Mouse (Mus musculus) lung, embryonic 15.5 days (tissue): ENCODE results near the gene Foxp1. TPM values are rescaled to one million over a fixed set of nuclear protein-coding genes. Genes with fewer than 3 reads are reported as not detected.

ENCODE experiments used
- ATAC-seq: fragments of 200-750 bp; cut with Nextera tagmentation; 2 replicates; pipeline ENCODE4 v1.8.0; 2017; ENCODE audit warnings: moderate number of reproducible peaks, borderline replicate concordance; ENCODE audit not compliant: low FRiP score, low TSS enrichment; ENCODE audit errors: extremely low read depth
- H3K27ac ChIP-seq: fragments of 300-500 bp; sonication (generic); 2 replicates; pipeline ENCODE4 v1.5.1; 2015; ENCODE audit warnings: moderate library complexity, mild to moderate bottlenecking, inconsistent platforms
- H3K27me3 ChIP-seq: fragments of 300-500 bp; sonication (generic); 2 replicates; pipeline ENCODE4 v1.6.1; 2015; ENCODE audit warnings: inconsistent platforms
- H3K36me3 ChIP-seq: fragments of 300-500 bp; sonication (generic); 2 replicates; pipeline ENCODE4 v1.6.1; 2015; ENCODE audit warnings: inconsistent platforms
- H3K4me1 ChIP-seq: fragments of 300-500 bp; sonication (generic); 2 replicates; pipeline ENCODE4 v1.6.1; 2015; ENCODE audit warnings: inconsistent platforms
- H3K4me2 ChIP-seq: fragments of 300-500 bp; sonication (generic); 2 replicates; pipeline ENCODE4 v1.6.1; 2015; ENCODE audit warnings: inconsistent platforms, mild to moderate bottlenecking, moderate library complexity
- H3K4me3 ChIP-seq: fragments of 300-500 bp; sonication (generic); 2 replicates; pipeline ENCODE4 v1.5.1; 2015; ENCODE audit warnings: mild to moderate bottlenecking, inconsistent platforms
- H3K9ac ChIP-seq: fragments of 300-500 bp; sonication (generic); 2 replicates; pipeline ENCODE4 v1.6.1; 2015; ENCODE audit warnings: inconsistent platforms
- H3K9me3 ChIP-seq: fragments of 300-500 bp; sonication (generic); 2 replicates; pipeline ENCODE4 v1.6.1; 2016; ENCODE audit warnings: inconsistent platforms
- WGBS: fragments of 180-500 bp; shearing (Covaris S2); methylation state at CpG from one replicate; pipeline ENCODE4 v1.1.7; 2015; 5-methylcytosine and 5-hydroxymethylcytosine counted together
- polyA plus RNA-seq: library from polyadenylated mRNA; unstranded; fragments of >200 nt; fragmentation: Nextera tagmentation; extraction: Ambion mirVana; gene quantifications from 2 replicates; pipeline ENCODE4 v1.2.1, GENCODE M21; 2015

Gene Foxp1
- polyA plus RNA-seq, 1 experiment from 2014 or later, result 109 TPM

GRCm38 (mm10) chr6:99051724-99052123, 470.8 kb downstream of the Foxp1 start:
- Histone ChIP-seq H3K36me3 (no peaks in the 10 kb centered on the region), H3K9me3 (no peaks in the 10 kb centered on the region), H3K4me1 (no peaks in the 10 kb centered on the region), H3K4me3 (no peak overlapping the region), H3K4me2 (no peak overlapping the region), H3K9ac (no peak overlapping the region), H3K27me3 (no peaks in the 10 kb centered on the region), H3K27ac (no peak overlapping the region)
- no peak for ATAC-seq

- no peak overlapping the region for H3K4me3 ChIP-seq
- ATAC-seq, result no peak
- no peaks in the 10 kb centered on the region for H3K27me3 ChIP-seq
- no peaks in the 10 kb centered on the region for H3K36me3 ChIP-seq
- H3K9me3 ChIP-seq, result no peaks in the 10 kb centered on the region
- H3K9ac ChIP-seq, result no peak overlapping the region
- H3K4me1 ChIP-seq, result no peaks in the 10 kb centered on the region
- no peak overlapping the region for H3K4me2 ChIP-seq
- WGBS, result 77% methylated on average over 3 of the region's 3 CpGs
- H3K27ac ChIP-seq, result no peak overlapping the region
Measured at GRCm38 (mm10) chr6:99050288-99051006, 472.1 kb downstream of the Foxp1 start.

- WGBS, result 58% methylated on average over 5 of the region's 5 CpGs
- Histone ChIP-seq H3K4me1 (peaks cover 9% of the 10 kb centered on the region; the same call in 1 of the 2 replicates), H3K4me3 (no peak overlapping the region), H3K27me3 (no peaks in the 10 kb centered on the region), H3K9ac (no peak overlapping the region), H3K36me3 (no peaks in the 10 kb centered on the region), H3K9me3 (no peaks in the 10 kb centered on the region), H3K4me2 (no peak overlapping the region), H3K27ac (no peak overlapping the region)
- no peak for ATAC-seq
Measured at GRCm38 (mm10) chr6:99047322-99047721, 475.2 kb downstream of the Foxp1 start.

DNA sequence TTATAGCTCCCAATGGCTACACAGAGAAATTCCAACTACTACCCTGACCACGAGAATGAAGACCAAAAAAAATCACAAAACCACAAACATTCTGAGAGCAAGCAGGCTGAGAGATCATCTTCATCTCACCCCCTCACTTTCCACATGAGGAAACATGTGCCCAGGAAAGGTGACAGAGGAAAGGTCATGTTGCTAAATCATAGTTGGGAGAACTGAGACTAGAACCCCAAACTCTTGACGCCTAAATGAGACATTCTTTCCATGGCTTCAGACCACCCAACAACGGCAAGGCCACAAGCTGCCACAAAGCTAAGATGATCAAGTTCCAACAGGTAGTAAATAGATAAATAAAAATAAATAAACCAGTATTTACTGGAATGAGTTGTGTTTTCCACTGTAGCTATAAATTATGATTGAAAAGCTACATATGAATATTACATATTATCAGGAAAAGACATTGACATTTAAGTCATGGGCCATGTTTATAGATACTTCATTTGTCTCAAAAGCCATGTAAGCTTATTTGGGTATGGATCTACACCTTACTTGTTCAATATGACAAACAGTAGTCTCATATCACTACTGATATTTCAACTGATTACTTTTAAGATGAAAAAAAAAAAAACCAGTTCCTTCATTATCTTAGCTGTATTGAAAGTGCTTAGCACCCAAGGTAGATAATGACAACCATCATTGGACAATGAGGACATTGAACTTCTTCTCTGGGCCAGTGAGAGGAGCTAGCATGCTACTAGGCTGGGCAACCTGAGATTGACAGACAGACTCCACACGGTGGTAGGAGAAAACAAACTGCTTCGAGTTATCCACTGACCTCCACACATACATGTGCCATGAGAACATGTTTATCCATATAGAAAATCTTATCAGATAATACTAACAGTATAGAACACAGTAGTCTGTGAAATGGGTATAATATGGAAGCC, 476.4 kb downstream of the Foxp1 start:
- Histone ChIP-seq H3K4me2 (no peak overlapping the region), H3K4me3 (no peak overlapping the region), H3K9ac (no peak overlapping the region), H3K27ac (no peak overlapping the region), H3K4me1 (peaks cover 9% of the 10 kb centered on the region; the same call in 1 of the 2 replicates), H3K36me3 (no peaks in the 10 kb centered on the region), H3K27me3 (no peaks in the 10 kb centered on the region), H3K9me3 (no peaks in the 10 kb centered on the region)
- WGBS, result 82% methylated on average over 5 of the region's 5 CpGs
- ATAC-seq, result no peak

GRCm38 (mm10) chr6:99043932-99044664, 478.4 kb downstream of the Foxp1 start:
- H3K9ac ChIP-seq, result no peak overlapping the region
- H3K36me3 ChIP-seq, result no peaks in the 10 kb centered on the region
- no peak overlapping the region for H3K27ac ChIP-seq
- no peaks in the 10 kb centered on the region for H3K27me3 ChIP-seq
- no peak overlapping the region for H3K4me2 ChIP-seq
- H3K9me3 ChIP-seq, result no peaks in the 10 kb centered on the region
- peaks cover 9% of the 10 kb centered on the region; the same call in 1 of the 2 replicates for H3K4me1 ChIP-seq
- 61% methylated on average over 12 of the region's 12 CpGs for WGBS
- no peak for ATAC-seq
- no peak overlapping the region for H3K4me3 ChIP-seq

DNA sequence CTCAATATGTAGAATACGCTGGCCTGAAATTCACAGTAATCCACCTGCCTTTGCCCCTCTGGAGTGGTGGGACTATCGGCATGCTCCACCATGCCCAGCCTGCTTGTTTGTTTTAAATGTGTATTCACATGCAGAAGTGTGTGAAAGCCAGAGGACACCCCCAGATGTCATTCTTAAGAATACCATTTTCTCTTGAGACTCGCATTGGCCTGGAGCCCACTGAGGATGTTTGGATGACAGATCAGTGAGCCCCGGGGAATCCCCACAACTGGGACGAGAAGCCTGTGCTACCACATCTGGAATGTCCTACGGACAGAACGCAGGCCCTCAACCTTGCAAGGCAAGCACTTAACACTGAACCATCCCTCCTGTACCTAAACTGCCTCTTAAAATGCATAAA, 479.3 kb downstream of the Foxp1 start:
- 49% methylated on average over 7 of the region's 7 CpGs for WGBS

DNA sequence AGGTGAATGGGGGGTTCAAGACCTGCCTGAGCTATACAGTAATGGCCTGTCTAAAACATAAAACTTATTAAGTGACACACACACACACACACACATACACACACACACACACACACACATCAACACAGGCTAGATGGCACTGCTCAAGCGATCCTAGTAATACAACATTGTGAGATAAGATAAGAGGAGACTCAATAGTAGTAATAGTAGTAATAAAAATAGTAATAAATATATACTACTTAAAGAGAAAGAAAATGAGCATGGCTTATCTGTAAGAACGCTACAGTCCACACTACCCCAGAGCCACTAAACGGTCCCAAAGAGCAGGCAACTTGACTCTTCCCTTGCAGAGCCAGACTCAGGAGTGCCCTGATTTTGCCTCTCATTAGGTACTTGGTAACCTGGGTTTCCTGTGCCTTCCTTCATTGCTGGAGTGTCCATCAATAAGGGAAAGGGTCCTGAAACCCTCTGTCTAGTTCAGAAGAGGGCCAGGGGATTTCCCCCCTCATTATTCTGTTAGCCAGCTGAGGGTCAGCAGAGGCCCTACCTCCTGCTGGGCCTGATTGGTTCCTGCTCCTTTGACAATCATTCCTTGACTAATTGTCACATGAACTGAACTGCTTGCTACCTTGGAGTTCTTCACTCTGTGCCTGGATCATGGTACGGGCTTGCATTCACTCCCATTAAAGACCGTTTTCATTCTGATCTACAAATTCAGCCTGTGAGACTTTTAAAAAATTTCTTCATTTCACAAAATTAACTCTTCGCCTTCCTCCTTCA, 480.2 kb downstream of the Foxp1 start:
- H3K36me3 ChIP-seq, result no peaks in the 10 kb centered on the region
- peaks cover 9% of the 10 kb centered on the region; the same call in 1 of the 2 replicates for H3K4me1 ChIP-seq
- no peaks in the 10 kb centered on the region for H3K9me3 ChIP-seq
- ATAC-seq, result no peak
- H3K9ac ChIP-seq, result no peak overlapping the region
- 81% methylated on average over 6 of the region's 6 CpGs for WGBS
- H3K4me3 ChIP-seq, result no peak overlapping the region
- H3K27ac ChIP-seq, result no peak overlapping the region
- no peak overlapping the region for H3K4me2 ChIP-seq
- no peaks in the 10 kb centered on the region for H3K27me3 ChIP-seq

More for the DNA sequence above, 479.3 kb downstream of the Foxp1 start:
- Histone ChIP-seq H3K27ac (no peak overlapping the region), H3K9me3 (no peaks in the 10 kb centered on the region), H3K4me3 (no peak overlapping the region), H3K4me1 (peaks cover 9% of the 10 kb centered on the region; the same call in 1 of the 2 replicates), H3K27me3 (no peaks in the 10 kb centered on the region), H3K36me3 (no peaks in the 10 kb centered on the region), H3K9ac (no peak overlapping the region), H3K4me2 (no peak overlapping the region)
- no peak for ATAC-seq

DNA sequence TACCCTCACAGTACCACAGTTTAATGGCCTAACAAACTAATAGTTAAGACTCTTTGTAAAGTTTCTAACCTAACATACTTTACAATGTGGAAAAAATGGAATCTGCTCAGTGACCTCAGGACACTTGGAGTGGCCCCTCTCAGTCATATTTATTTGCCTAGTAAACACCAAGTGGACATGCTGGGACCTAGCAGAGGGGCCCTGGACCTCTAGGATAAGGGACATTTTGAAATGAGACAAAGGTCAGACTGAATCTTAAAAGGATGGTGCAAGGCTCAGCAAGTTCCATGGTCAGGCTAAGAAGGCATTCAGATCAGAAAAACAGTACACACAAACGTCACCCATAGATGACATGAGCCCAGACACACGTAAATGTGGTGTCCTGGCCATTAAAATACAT, 483.5 kb downstream of the Foxp1 start:
- Histone ChIP-seq H3K27ac (no peak overlapping the region), H3K4me1 (peaks cover 9% of the 10 kb centered on the region; the same call in 1 of the 2 replicates), H3K4me2 (no peak overlapping the region), H3K4me3 (no peak overlapping the region), H3K36me3 (no peaks in the 10 kb centered on the region), H3K27me3 (no peaks in the 10 kb centered on the region), H3K9me3 (no peaks in the 10 kb centered on the region), H3K9ac (no peak overlapping the region)
- no peak for ATAC-seq
- WGBS, result 75% methylated on average over 2 of the region's 2 CpGs

GRCm38 (mm10) chr6:99035459-99036375, 486.8 kb downstream of the Foxp1 start:
- no peak for ATAC-seq
- Histone ChIP-seq H3K9me3 (no peaks in the 10 kb centered on the region), H3K36me3 (no peaks in the 10 kb centered on the region), H3K9ac (no peak overlapping the region), H3K4me2 (no peak overlapping the region), H3K4me3 (no peak overlapping the region), H3K27me3 (no peaks in the 10 kb centered on the region), H3K4me1 (peaks cover 9% of the 10 kb centered on the region; the same call in 1 of the 2 replicates), H3K27ac (no peak overlapping the region)
- WGBS, result 83% methylated on average over 8 of the region's 8 CpGs

DNA sequence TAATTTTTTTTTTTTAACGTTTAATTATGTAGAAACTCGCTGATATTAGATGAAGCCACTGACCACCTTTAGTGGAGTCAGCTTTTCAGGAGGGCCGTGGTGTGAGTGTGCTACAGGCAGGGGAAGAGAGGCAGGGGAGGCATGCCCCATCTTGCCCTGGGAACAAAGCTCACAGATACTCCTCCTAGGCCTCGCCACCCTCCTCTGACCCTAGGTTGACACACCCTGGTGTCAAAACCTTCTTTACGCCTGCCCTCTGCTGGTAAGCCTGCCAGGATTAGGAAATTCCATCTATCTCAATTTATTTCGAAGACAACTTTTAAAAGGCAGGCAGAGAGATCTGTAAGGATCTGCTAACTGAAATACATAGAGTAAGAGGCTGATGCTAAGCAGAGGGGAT, 489.5 kb downstream of the Foxp1 start:
- no peaks in the 10 kb centered on the region for H3K27me3 ChIP-seq
- 37% methylated on average over 6 of the region's 6 CpGs for WGBS
- no peaks in the 10 kb centered on the region for H3K36me3 ChIP-seq
- no peak overlapping the region for H3K27ac ChIP-seq
- H3K9ac ChIP-seq, result no peak overlapping the region
- peaks cover 16% of the 10 kb centered on the region; the same call in 1 of the 2 replicates for H3K4me1 ChIP-seq
- no peaks in the 10 kb centered on the region for H3K9me3 ChIP-seq
- no peak overlapping the region for H3K4me2 ChIP-seq
- no peak overlapping the region for H3K4me3 ChIP-seq
- ATAC-seq, result no peak
